Mouse (Mus musculus): ENCODE measurements around the gene Sft2d1. TPM values are rescaled to one million over a fixed set of nuclear protein-coding genes. Genes with fewer than 3 reads are reported as not detected.
"Not testable (repeated sequence)": the region's sequence is repeated elsewhere in the genome, so short reads cannot be mapped to it uniquely, and the experiment has no call there.

The Sft2d1 gene
- polyA plus RNA-seq (2014; fragmentation: Nextera tagmentation; extraction: Ambion mirVana), result 61.0 and 67.4 TPM in 2 replicates

DNA sequence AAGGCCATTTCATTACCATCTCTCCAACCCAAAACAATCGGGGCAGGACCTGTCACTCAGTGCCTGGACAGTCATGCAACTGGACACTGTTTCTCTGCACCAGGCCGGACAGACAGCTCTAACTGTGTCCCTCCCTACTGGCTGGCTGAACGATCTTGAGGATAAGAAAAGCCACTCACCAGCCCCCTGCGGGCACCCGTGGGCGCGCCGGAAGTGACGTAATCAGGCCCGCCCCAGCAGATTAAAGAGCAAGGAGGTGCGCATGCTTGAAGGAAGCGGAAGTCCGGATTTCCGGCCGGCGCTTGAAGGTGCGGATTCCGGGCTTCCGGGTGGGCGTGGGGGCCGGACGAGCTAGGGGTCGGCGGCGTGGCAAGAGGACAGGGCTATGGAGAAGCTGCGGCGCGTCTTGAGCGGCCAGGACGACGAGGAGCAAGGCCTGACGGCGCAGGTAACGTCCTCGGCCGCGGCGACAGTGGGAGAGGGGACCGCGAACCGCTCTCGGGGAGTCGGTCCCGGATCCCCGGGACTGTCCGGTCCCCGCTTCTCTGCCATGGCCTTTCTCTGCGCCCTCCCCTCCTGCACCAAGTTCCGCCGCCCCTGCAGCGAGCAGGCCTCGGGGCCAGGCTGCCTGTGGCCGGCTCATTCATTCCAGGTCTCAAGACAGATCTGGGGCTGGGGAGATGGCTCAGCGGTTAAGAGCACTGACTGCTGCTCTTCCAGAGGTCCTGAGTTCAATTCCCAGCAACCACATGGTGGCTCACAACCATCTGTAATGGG, at the start of gene Sft2d1:
Gene Sft2d1, plus strand, starts transcription at position 265 of the 777 bp plus-strand sequence.
- H3K4me2 ChIP-seq, result peak within 1 kb of the TSS; percentile 72
- DNase-seq, result peak; percentile 98
- ATAC-seq (ENCODE audit: insufficient read depth), result peak; percentile 97
- H3K36me3 ChIP-seq (ENCODE audit: insufficient read depth), result no peaks in the 10 kb centered on the region
- no peaks in the 10 kb centered on the region for H3K4me1 ChIP-seq (ENCODE audit: insufficient read depth)
- H3K4me3 ChIP-seq (ENCODE audit: low read depth, low read length), result peak within 1 kb of the TSS; percentile 80
- peak within 1 kb of the TSS; percentile 71 for H3K9ac ChIP-seq
- peak within 1 kb of the TSS; percentile 30; the same call in 1 of the 2 replicates for H3K27ac ChIP-seq (ENCODE audit: low read depth)
- WGBS, result under 1% methylated on average over 50 of the region's 54 CpGs
- TF ChIP-seq CTCF (IDR thresholded peaks at IDR 0.05; ENCODE audit: low read depth), result no peak
- H3K9me3 ChIP-seq (ENCODE audit: low read depth, low read length), result no peaks in the 10 kb centered on the region
- H3K27me3 ChIP-seq (ENCODE audit: insufficient read depth, low read length), result no peaks in the 10 kb centered on the region

DNA sequence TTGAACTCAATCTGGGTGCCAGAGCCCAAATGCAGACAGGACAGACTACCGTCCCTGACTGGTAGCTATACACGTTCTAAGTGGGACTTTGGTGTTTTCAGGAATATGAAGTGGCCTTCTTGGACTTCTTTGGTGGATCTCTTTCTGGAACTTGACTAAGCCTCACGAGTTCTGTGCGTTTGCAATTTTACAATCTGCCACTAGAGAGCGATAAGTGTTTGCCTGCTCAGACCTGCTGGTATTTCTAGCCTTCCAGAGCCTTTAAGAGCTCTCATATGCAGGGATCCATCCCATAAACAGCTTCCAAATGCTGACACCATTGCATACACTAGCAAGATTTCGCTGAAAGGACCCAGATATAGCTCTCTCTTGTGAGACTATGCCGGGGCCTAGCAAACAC, 46.3 kb upstream of the Sft2d1 start:
- peak; percentile 87 for DNase-seq
- not testable (repeated sequence) for ATAC-seq (ENCODE audit: insufficient read depth); H3K27ac ChIP-seq (ENCODE audit: low read depth); H3K36me3 ChIP-seq (ENCODE audit: insufficient read depth); H3K9me3 ChIP-seq (ENCODE audit: low read depth, low read length); H3K4me3 ChIP-seq (ENCODE audit: low read depth, low read length); H3K9ac ChIP-seq; H3K4me1 ChIP-seq (ENCODE audit: insufficient read depth); H3K4me2 ChIP-seq; H3K27me3 ChIP-seq (ENCODE audit: insufficient read depth, low read length)
- peak; percentile 83 for TF ChIP-seq CTCF (IDR thresholded peaks at IDR 0.05; ENCODE audit: low read depth)
- 17% methylated on average over 7 of the region's 7 CpGs for WGBS

DNA sequence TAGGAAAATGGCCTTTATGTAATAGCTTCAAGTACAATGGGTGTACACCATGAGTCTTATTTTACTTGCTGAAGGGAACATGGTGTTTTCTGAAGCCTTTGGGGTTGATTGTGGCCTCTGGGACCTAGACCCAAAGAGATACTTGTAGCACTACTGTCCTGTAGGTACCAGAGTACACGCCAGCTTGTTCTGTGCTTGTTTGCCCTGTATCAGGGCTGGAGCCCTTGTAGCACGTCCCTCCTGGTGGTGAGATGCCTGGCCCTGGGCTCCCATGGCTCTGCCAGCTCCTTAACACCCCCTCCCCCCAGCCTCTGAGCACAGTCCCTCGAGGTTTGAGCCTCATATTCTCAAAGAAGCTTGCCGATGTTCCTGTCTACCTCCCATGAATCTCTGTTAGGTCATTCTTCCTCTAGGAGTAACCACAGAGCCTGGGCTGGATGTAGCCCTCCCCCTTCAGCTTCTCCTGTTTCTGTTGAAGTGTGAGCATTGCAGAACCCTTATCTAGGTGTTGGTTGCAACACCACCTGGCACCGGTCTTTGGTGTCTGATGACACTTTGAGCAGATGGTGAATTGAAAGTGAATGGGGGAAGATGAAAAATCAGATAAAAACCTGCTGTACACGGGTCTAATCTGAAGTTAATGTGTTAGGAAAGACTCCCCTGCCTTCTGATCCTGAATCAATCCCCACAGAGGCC, 38.7 kb upstream of the Sft2d1 start:
- no peaks in the 10 kb centered on the region for H3K4me1 ChIP-seq (ENCODE audit: insufficient read depth)
- H3K9ac ChIP-seq, result no peak overlapping the region
- H3K36me3 ChIP-seq (ENCODE audit: insufficient read depth), result no peaks in the 10 kb centered on the region
- no peak overlapping the region for H3K4me3 ChIP-seq (ENCODE audit: low read depth, low read length)
- H3K27me3 ChIP-seq (ENCODE audit: insufficient read depth, low read length), result no peaks in the 10 kb centered on the region
- ATAC-seq (ENCODE audit: insufficient read depth) (no peak), DNase-seq (no peak)
- no peaks in the 10 kb centered on the region for H3K9me3 ChIP-seq (ENCODE audit: low read depth, low read length)
- 24% methylated on average over 6 of the region's 6 CpGs for WGBS
- no peak for TF ChIP-seq CTCF (IDR thresholded peaks at IDR 0.05; ENCODE audit: low read depth)
- no peak overlapping the region for H3K4me2 ChIP-seq
- H3K27ac ChIP-seq (ENCODE audit: low read depth), result no peak overlapping the region

GRCm38 (mm10) chr17:8272951-8273350, 38.0 kb upstream of the Sft2d1 start:
- no peak overlapping the region for H3K9ac ChIP-seq
- WGBS, result 23% methylated on average over 6 of the region's 6 CpGs
- ATAC-seq (ENCODE audit: insufficient read depth), result no peak
- H3K27ac ChIP-seq (ENCODE audit: low read depth), result no peak overlapping the region
- no peaks in the 10 kb centered on the region for H3K9me3 ChIP-seq (ENCODE audit: low read depth, low read length)
- H3K27me3 ChIP-seq (ENCODE audit: insufficient read depth, low read length), result no peaks in the 10 kb centered on the region
- no peak overlapping the region for H3K4me3 ChIP-seq (ENCODE audit: low read depth, low read length)
- H3K4me2 ChIP-seq, result no peak overlapping the region
- no peak for DNase-seq
- no peak for TF ChIP-seq CTCF (IDR thresholded peaks at IDR 0.05; ENCODE audit: low read depth)
- H3K36me3 ChIP-seq (ENCODE audit: insufficient read depth), result no peaks in the 10 kb centered on the region
- H3K4me1 ChIP-seq (ENCODE audit: insufficient read depth), result no peaks in the 10 kb centered on the region

GRCm38 (mm10) chr17:8276071-8276470, 34.8 kb upstream of the Sft2d1 start:
- WGBS, result 75% methylated on average over 4 of the region's 4 CpGs
- Histone ChIP-seq H3K9me3 (ENCODE audit: low read depth, low read length) (no peaks in the 10 kb centered on the region), H3K36me3 (ENCODE audit: insufficient read depth) (no peaks in the 10 kb centered on the region), H3K4me1 (ENCODE audit: insufficient read depth) (no peaks in the 10 kb centered on the region), H3K27ac (ENCODE audit: low read depth) (no peak overlapping the region), H3K9ac (no peak overlapping the region), H3K4me2 (no peak overlapping the region), H3K27me3 (ENCODE audit: insufficient read depth, low read length) (no peaks in the 10 kb centered on the region), H3K4me3 (ENCODE audit: low read depth, low read length) (no peak overlapping the region)
- no peak for ATAC-seq (ENCODE audit: insufficient read depth)
- no peak for TF ChIP-seq CTCF (IDR thresholded peaks at IDR 0.05; ENCODE audit: low read depth)
- DNase-seq, result no peak

DNA sequence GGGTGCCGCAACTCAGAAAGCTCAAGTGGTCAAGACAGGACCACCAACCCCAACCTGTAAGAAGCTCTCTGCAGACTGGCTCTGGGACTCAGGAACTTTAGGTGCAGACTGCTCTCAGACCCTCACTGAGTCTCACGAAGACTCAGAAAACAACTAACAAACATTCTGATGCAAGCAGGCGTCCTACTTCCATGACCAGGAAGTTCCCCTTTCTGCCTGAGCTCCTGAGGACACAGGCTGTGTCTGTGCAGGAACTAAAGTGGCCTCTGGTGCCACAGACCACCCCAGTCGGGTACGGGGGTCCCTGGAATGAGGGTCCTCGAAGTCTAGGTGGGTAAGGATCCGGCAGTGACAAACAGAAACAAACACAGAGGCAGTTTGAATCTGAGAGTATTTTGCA, 34.2 kb upstream of the Sft2d1 start:
- DNase-seq (no peak), ATAC-seq (ENCODE audit: insufficient read depth) (no peak)
- no peaks in the 10 kb centered on the region for H3K9me3 ChIP-seq (ENCODE audit: low read depth, low read length)
- H3K4me3 ChIP-seq (ENCODE audit: low read depth, low read length), result no peak overlapping the region
- no peaks in the 10 kb centered on the region for H3K4me1 ChIP-seq (ENCODE audit: insufficient read depth)
- no peak for TF ChIP-seq CTCF (IDR thresholded peaks at IDR 0.05; ENCODE audit: low read depth)
- H3K27ac ChIP-seq (ENCODE audit: low read depth), result no peak overlapping the region
- no peaks in the 10 kb centered on the region for H3K27me3 ChIP-seq (ENCODE audit: insufficient read depth, low read length)
- H3K9ac ChIP-seq, result no peak overlapping the region
- no peak overlapping the region for H3K4me2 ChIP-seq
- WGBS, result 62% methylated on average over 7 of the region's 7 CpGs
- H3K36me3 ChIP-seq (ENCODE audit: insufficient read depth), result no peaks in the 10 kb centered on the region

DNA sequence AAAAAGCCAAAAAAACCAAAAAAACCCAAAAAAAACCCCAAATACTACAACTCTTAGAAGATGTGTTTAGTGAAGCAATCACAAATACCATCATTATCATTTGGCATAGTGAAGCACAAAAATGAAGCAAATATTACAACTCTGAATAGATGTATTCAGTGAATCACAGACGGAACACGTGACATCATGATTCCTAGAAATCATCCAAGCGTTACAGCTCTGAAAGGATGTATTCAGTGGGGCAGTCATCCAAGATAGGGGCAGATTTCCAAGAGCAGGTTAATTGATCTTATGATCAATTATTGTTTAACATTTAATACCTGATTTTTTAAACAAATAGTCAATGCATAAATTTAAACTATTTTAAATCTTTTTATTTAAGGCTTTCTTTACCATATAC, 33.6 kb upstream of the Sft2d1 start:
- no peak for TF ChIP-seq CTCF (IDR thresholded peaks at IDR 0.05; ENCODE audit: low read depth)

More for the DNA sequence above, 33.6 kb upstream of the Sft2d1 start:
- Histone ChIP-seq H3K9me3 (ENCODE audit: low read depth, low read length) (no peaks in the 10 kb centered on the region), H3K4me3 (ENCODE audit: low read depth, low read length) (no peak overlapping the region), H3K9ac (no peak overlapping the region), H3K27me3 (ENCODE audit: insufficient read depth, low read length) (no peaks in the 10 kb centered on the region), H3K27ac (ENCODE audit: low read depth) (no peak overlapping the region), H3K4me2 (no peak overlapping the region), H3K4me1 (ENCODE audit: insufficient read depth) (no peaks in the 10 kb centered on the region), H3K36me3 (ENCODE audit: insufficient read depth) (no peaks in the 10 kb centered on the region)
- ATAC-seq (ENCODE audit: insufficient read depth) (no peak), DNase-seq (no peak)
- WGBS, result 86% methylated on average over 3 of the region's 3 CpGs
